Mouse (Mus musculus) heart, adult 9 months (tissue): ENCODE measurements around the gene Sprr4.
"Not testable (repeated sequence)": the region's sequence is repeated elsewhere in the genome, so short reads cannot be mapped to it uniquely, and the experiment has no call there.

Source experiments
- DNase-seq, 2 experiments: peaks; one replicate each; pipeline ENCODE4 v3.0.0; 2022; ENCODE audit warnings: low spot score in 2 of 2

Sprr4 gene

DNA sequence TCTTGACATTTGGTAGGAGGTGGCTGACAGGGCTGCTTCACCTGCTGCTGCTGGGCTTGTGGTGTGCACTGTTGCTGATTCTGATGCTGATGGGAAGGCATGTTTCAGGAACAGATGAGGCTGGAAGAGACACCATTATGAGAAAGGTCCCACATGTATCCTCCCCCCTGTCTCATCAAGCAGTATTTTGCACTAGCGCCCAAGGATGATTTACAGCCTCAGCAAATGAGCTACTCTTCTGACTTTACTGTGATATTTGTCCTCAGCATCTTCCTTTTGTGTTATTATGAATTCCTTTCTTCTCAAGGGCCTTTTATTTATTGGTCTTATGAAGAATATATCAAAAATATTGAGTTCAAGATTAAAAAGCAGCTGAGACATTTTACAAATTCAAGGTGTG, at the start of gene Sprr4:
TSS of gene Sprr4 (minus strand) at position 101 of the 400 bp plus-strand sequence.
- no peak for DNase-seq

DNA sequence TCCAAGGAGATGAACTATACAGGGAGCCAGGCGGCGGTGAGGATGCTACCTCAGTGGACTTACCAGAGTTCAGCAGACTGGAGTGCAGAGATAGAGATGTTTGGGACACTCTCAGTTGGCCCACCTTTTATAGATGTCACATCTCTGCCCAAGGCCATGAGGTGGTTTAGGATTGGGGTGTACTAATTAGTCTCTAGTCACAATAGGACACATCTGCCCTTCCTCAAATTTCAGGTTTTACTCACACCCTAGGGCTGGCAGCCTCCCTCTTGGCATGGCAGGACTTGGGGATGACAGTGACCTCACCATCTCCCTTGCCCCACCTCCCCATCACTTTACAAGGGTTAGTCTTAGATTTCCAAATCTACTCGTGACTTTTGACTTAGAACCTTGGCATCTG, 34.1 kb upstream of the Sprr4 start, which contains the start of gene 2310046K23Rik:
TSS of gene 2310046K23Rik (minus strand) at position 101 of the 400 bp plus-strand sequence.
- DNase-seq = no peak

DNA sequence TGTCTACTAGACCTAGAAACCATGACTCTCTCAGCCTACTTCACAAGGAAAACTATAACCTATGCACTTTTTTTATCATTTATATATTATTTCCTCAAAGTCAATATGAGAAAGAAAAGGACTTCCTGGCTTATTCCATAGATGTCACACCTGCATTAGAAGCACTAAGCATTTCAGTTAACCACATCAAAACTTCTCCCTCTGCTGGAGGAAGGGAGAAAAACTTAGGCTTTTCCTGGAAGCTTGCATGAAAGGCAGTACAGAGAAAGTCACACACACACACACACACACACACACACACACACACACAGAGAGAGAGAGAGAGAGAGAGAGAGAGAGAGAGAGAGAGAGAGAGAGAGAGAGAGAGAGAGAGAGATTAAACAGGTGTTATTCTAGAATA, 12.0 kb upstream of the Sprr4 start:
- DNase-seq = no peak

DNA sequence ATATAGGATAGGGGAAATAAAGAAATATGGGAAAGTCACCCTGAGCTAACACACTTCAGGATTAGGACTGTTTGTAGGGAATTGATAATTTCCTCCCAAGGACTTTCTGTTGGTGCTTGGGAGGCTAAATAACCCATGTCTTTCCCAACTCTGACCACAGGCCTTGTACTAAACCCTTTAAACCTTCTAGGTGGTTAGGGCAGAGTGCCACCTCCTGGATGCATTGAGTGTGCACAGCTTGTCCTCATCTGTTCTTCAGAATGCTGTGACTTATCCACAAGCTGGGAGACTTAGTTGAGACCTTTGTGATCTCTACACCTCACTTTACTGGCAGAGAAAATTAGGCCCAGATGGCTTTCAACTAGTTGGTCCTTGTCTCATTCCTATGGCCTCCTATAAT, 10.5 kb upstream of the Sprr4 start:
- no peak for DNase-seq

GRCm38 (mm10) chr3:92508185-92508584, 7.9 kb upstream of the Sprr4 start:
- DNase-seq = no peak

DNA sequence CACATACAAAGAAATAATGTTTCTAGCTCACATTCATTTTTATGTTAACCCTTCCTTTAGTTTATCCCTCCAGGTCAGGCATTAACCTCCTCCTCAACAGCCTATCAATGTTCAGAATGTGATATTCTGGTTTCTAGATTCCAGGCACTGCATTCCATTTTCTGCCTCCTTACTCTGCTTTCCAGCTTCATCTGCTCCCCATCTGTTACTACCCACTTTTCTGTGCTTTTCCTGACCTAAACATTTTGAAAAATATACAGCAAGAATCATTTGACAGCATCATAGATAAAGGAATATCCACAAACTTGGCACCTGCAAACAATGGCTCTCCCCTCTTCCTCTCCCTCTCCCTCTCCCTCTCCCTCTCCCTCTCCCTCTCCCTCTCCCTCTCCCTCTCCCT, 3.2 kb upstream of the Sprr4 start:
- DNase-seq = no peak

GRCm38 (mm10) chr3:92490262-92490661, 10.0 kb downstream of the Sprr4 start:
- DNase-seq = peak in 1 of 2 experiments; percentile 20

- DNase-seq = no peak
Observed at GRCm38 (mm10) chr3:92486307-92486706, 14.0 kb downstream of the Sprr4 start.

DNA sequence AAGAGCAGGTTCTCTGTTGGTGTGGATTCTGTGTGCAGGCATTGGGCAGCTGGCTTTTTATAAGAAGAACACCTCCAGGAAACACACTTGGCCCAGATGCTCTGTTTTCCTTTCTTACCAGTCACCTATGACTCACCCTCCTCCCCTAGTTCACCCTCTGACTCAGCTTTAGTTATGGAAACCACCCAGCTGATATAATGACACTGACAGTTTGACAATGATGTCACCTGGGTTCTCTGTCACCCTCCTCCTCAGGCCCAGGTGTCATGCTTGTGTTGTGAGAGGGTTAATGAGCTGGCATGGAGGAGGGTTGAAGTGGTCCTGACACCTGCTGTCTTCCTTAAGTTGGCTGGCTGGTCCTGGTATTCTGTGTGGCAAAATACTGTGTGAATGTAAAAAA, 14.4 kb downstream of the Sprr4 start, which contains the start of gene Sprr1a:
TSS of gene Sprr1a (minus strand) at position 33 of the 400 bp plus-strand sequence.
- no peak for DNase-seq

DNA sequence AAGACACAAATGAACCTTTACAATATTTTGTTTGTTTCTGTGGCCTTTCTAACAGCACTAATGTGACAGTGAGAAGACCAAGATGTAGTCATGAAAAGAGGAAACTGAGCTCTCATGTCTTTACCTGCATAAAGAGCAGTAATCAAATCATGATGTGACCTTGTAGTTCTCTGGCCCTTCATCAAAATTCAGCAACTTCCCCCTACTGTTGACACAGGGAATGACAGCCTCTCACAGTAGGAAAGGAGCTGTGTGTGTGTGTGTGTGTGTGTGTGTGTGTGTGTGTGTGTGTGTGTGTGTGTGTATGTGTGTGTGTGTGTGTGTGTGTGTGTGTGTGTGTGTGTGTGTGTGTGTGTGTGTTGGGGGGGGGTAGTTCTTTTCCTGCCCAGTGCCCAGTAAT, 19.0 kb downstream of the Sprr4 start:
- DNase-seq = not testable (repeated sequence)

DNA sequence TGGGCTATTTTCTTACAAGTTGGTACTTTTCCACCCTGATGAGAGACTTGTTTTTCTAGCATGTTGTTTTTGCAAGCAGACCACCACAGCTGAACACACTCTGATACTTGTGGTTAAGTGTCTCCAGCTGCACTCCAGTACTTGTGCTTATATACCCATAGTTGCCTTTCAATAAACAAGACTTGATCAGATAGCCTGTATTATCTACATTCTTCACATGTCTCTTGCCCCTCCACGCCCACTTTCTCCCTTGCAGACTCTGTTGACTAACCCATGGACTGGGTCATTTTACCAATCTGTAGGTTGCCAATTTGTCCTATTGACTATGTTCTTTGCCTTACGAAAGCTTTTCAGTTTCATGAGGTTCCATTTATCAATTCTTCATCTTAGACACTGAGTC, 30.2 kb downstream of the Sprr4 start:
- no peak for DNase-seq

- no peak for DNase-seq
Observed at GRCm38 (mm10) chr3:92467424-92467823, 32.9 kb downstream of the Sprr4 start.

DNA sequence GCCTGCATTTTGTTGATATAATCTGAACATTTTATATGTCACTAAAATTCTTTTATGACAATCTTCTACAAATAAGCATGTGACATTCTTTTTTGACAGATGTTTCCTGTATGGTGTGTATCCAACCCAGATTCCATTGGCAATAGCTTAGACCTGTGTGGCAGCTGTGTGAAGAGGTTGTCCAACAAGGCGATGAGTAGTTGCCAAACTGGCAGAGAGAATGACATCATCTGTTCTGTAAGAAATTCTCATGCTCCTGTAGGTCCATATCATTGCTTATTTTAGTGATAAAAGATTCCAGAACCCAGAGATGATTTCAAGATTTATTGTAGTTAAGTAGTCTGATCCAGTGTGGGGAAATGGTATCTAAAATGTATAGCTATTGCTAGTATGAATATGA, 33.7 kb downstream of the Sprr4 start:
- DNase-seq = no peak

DNA sequence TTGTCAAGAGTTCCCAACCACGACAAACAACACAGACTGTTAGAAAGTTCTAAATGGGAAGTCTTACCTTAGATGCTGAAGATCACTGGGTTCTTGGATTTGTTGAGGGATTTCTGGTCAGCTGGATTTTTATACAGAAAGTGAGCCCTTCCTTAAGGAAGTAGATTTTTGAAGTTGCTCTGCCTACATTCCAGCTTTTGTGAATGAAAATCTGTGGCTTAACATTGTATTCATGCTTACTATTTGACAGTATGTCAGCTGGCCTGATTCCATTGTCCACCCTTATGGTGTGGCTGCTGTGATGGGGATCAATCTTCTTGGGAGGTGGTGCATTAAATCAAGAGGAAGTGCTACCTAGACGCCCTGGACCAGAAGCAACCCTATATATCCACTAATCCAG, 41.7 kb downstream of the Sprr4 start, which contains the start of gene Sprr3:
TSS of gene Sprr3 (minus strand) at position 101 of the 400 bp plus-strand sequence.
- DNase-seq = no peak

GRCm38 (mm10) chr3:92455151-92455550, 45.1 kb downstream of the Sprr4 start:
- DNase-seq = no peak
